Mouse (Mus musculus) cerebellum, adult 2 months (tissue): ENCODE measurements around the gene Pced1b. TPM values are rescaled to one million over a fixed set of nuclear protein-coding genes. Genes with fewer than 3 reads are reported as not detected.

ENCODE experiments used
- DNase-seq, 2 experiments: peaks; one replicate each; pipeline ENCODE4 v3.0.0; 2021
- H3K27ac ChIP-seq: fragments of 200-500 bp; 2 replicates; pipeline ENCODE4 v1.5.1; 2012; ENCODE audit warnings: low read length, control low read depth, inconsistent platforms; ENCODE audit not compliant: insufficient read depth
- H3K27me3 ChIP-seq: fragments of 200-500 bp; 2 replicates; pipeline ENCODE4 v1.6.1; 2012; ENCODE audit warnings: inconsistent platforms, mild to moderate bottlenecking, low read length, moderate library complexity; ENCODE audit not compliant: control insufficient read depth, insufficient read depth
- H3K4me1 ChIP-seq: fragments of 200-500 bp; 2 replicates; pipeline ENCODE4 v1.6.1; 2011; ENCODE audit warnings: low read length; ENCODE audit not compliant: control insufficient read depth, insufficient read depth
- H3K4me3 ChIP-seq: fragments of 200-500 bp; replicated peaks from 2 replicates; pipeline ENCODE3; 2011; ENCODE audit warnings: mild to moderate bottlenecking, low read depth, low read length, control low read depth; ENCODE audit not compliant: insufficient read depth
- CTCF ChIP-seq: fragments of 200-500 bp; IDR thresholded peaks from 2 replicates; pipeline ENCODE4 v1.5.1; 2011; ENCODE audit warnings: low read depth, mild to moderate bottlenecking, control low read depth, low read length, moderate library complexity, borderline replicate concordance; ENCODE audit not compliant: insufficient read depth
- POLR2A ChIP-seq: fragments of 200-500 bp; IDR thresholded peaks from 2 replicates; pipeline ENCODE4 v1.6.1; 2011; ENCODE audit warnings: low read length, control low read depth, borderline replicate concordance; ENCODE audit not compliant: insufficient read depth
- WGBS: fragments of 180-500 bp; shearing (Covaris S2); methylation state at CpG from one replicate; pipeline ENCODE4 v1.1.7; 2018; 5-methylcytosine and 5-hydroxymethylcytosine counted together
- polyA plus RNA-seq: library from polyadenylated mRNA; depleted of rRNA; stranded (reverse); fragments of >200 nt; gene quantifications from 2 replicates; pipeline ENCODE4 v1.2.3, GENCODE M21; 2012

The Pced1b gene
- polyA plus RNA-seq, 1 experiment = 7.5 TPM

DNA sequence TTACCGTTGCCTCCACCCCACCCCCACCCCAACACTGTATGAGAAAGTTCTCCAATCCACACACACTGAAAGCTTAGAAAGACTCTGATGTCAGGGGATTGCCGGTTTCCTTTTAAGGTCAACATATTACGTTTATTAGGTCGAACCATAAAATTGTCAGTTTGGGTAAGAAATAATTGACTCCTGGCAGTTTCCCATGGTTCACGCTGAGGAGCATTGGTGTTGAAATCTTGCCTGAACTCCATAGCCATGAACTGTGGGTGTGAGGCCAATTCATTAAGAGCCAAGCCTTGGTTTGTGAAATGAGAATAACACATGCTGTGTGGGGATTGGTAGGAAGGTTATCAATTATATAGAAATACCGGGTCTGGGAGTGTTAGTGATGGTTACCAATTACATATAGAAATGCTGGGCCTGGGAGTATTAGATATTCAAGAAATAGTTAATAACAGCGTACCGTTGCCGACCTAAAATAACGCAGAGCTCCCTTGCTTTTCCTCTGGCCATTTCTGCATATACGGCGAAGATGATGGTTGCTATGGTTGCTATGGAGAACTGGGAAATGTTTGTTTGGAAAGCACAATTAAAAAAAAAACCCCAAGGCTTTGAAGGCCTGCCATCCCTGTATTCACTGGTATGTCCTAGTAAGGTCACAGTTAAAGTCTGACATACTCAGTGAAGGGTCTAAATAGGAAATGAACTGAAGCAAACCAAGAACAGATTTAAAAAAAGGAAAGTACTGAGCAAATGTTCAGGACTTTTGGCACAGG, 28.9 kb downstream of the Pced1b start:
- no peak for DNase-seq
- TF ChIP-seq POLR2A = no peak
- no peak for TF ChIP-seq CTCF
- Histone ChIP-seq H3K27ac (no peak overlapping the region), H3K4me3 (no peak overlapping the region), H3K27me3 (no peaks in the 10 kb centered on the region), H3K4me1 (no peaks in the 10 kb centered on the region)
- WGBS = 59% methylated on average over 12 of the region's 12 CpGs

GRCm38 (mm10) chr15:97276660-97277153, 29.8 kb downstream of the Pced1b start:
- Histone ChIP-seq H3K4me1 (no peaks in the 10 kb centered on the region), H3K27ac (no peak overlapping the region), H3K27me3 (no peaks in the 10 kb centered on the region), H3K4me3 (no peak overlapping the region)
- no peak for TF ChIP-seq POLR2A
- TF ChIP-seq CTCF = no peak
- WGBS = 72% methylated on average over 20 of the region's 20 CpGs
- DNase-seq = no peak

DNA sequence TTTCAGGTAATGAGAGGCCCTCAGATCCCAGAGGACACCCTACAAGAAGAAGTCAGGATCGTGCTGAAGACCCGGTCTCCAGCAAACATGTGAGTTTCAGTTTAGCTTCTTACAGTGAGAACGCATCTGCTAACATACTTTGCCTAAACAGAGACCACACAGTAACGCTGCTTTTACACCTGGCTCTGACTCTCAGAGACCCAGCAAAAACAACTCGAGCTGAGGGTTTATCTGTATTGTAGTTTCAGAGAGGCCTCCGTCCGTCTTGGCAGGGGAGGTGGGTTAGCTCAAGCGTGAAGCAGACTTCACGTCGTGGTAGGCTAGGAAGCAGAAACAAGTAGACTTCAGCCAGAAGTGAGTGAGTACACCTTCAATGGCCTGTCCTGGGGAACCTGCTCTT, 30.4 kb downstream of the Pced1b start:
- WGBS = 57% methylated on average over 10 of the region's 10 CpGs
- no peak for DNase-seq
- H3K4me1 ChIP-seq = no peaks in the 10 kb centered on the region
- H3K27ac ChIP-seq = no peak overlapping the region
- no peak for TF ChIP-seq CTCF
- TF ChIP-seq POLR2A = no peak
- H3K4me3 ChIP-seq = no peak overlapping the region
- no peaks in the 10 kb centered on the region for H3K27me3 ChIP-seq

- Histone ChIP-seq H3K4me3 (no peak overlapping the region), H3K4me1 (no peaks in the 10 kb centered on the region), H3K27ac (no peak overlapping the region), H3K27me3 (no peaks in the 10 kb centered on the region)
- DNase-seq = no peak
- WGBS = 88% methylated on average over 9 of the region's 9 CpGs
- TF ChIP-seq POLR2A = no peak
- TF ChIP-seq CTCF = no peak
Observed at GRCm38 (mm10) chr15:97278340-97278948, 31.5 kb downstream of the Pced1b start.

- H3K4me1 ChIP-seq = no peaks in the 10 kb centered on the region
- TF ChIP-seq POLR2A (no peak), CTCF (no peak)
- H3K4me3 ChIP-seq = no peak overlapping the region
- no peaks in the 10 kb centered on the region for H3K27me3 ChIP-seq
- no peak for DNase-seq
- no peak overlapping the region for H3K27ac ChIP-seq
- WGBS = 88% methylated on average over 8 of the region's 8 CpGs
Observed at GRCm38 (mm10) chr15:97280131-97280530, 33.2 kb downstream of the Pced1b start.

DNA sequence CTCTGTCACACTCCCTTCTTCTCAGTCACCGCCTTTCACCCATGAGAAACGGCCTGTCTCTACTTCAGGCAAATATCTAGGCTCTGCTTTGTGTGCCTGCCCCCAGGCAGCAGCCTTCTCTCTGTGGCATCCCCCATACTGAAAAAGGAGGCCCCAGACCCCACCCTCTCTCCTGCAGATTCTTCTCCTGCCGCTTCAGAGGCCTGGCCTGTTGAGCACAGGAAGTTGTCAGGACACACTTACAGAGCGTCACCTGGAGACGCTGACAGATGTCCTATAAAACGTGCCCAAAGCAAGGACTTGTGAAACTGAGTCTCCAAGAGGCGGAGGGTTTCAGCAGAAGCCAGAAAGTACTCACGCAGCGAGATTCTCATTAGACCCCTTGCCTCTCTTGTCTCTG, 33.9 kb downstream of the Pced1b start:
- Histone ChIP-seq H3K27ac (no peak overlapping the region), H3K4me3 (no peak overlapping the region), H3K4me1 (no peaks in the 10 kb centered on the region), H3K27me3 (no peaks in the 10 kb centered on the region)
- TF ChIP-seq POLR2A = no peak
- no peak for TF ChIP-seq CTCF
- DNase-seq = no peak
- WGBS = 67% methylated on average over 9 of the region's 9 CpGs

DNA sequence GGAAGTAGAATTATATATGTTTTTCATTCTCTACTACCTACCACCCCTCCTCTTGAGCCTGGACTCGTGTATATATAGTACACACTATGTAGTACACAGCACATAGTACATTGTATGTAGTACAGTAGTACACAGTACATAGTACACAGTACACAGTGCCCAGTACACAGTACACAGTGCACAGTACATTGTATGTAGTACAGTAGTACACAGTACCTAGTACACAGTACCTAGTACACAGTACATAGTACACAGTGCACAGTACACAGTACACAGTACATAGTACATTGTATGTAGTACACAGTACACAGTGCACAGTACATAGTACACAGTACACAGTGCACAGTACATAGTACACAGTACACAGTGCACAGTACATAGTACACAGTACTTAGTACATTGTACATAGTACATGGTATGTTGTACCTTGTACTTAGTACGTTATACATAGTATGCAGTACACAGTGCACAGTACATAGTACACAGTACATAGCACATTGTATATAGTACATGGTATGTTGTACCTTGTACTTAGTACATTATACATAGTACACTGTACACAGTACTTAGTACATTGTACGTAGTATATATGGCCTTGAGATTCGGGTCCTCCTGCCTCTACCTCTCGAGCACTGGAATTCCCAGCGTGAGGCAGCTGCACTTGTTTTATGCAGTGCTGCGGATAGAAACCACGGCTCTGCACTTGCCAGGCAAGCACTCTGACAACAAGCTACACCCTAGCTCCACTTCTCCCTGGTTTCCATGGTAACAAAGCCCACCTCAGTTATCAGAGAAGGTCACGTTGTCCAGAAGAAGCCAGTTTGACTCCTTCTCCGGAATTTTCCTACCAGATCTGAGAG, 35.0 kb downstream of the Pced1b start:
- H3K4me1 ChIP-seq = no peaks in the 10 kb centered on the region
- no peaks in the 10 kb centered on the region for H3K27me3 ChIP-seq
- no peak for TF ChIP-seq POLR2A
- TF ChIP-seq CTCF = no peak
- H3K27ac ChIP-seq = no peak overlapping the region
- no peak overlapping the region for H3K4me3 ChIP-seq
- 67% methylated on average over 10 of the region's 10 CpGs for WGBS
- DNase-seq = no peak

- H3K4me1 ChIP-seq = no peaks in the 10 kb centered on the region
- whole genome bisulfite sequencing = 86% methylated on average over 6 of the region's 6 CpGs
- no peaks in the 10 kb centered on the region for H3K27me3 ChIP-seq
- no peak for DNase-seq
- TF ChIP-seq POLR2A (no peak), CTCF (no peak)
- H3K27ac ChIP-seq = no peak overlapping the region
- H3K4me3 ChIP-seq = no peak overlapping the region
Observed at GRCm38 (mm10) chr15:97282572-97282881, 35.6 kb downstream of the Pced1b start.
